Mouse (Mus musculus) heart, adult 8-10 months (tissue): ENCODE results near the gene Vmn2r61. TPM values are rescaled to one million over a fixed set of nuclear protein-coding genes. Genes with fewer than 3 reads are reported as not detected.

Experiments used
- DNase-seq: peaks from one replicate; pipeline ENCODE4 v3.0.0; 2022; ENCODE audit warnings: low spot score
- total RNA-seq, 4 experiments: library from RNA; stranded (reverse); gene quantifications; 2 replicates each; pipeline ENCODE4 v1.2.4; 2022

Vmn2r61 gene
- not detected for total RNA-seq

GRCm38 (mm10) chr7:42259753-42260152 lies at the start of gene Vmn2r61:
Gene Vmn2r61 (plus strand): TSS chr7:42260053.
- DNase-seq, result no peak

Other genes starting within 250 kb of the Vmn2r61 start
- gene Vmn2r59, start 201.0 kb upstream of the Vmn2r61 start, total RNA-seq, result not detected
- not detected for gene Vmn2r60, start 152.3 kb upstream of the Vmn2r61 start, total RNA-seq
- not detected for gene 4933421I07Rik, start 188.1 kb downstream of the Vmn2r61 start, total RNA-seq
- 1 to 10 TPM; 4.6 to 6.5 (median 4.9) TPM for gene Zfp141, start 245.7 kb downstream of the Vmn2r61 start, total RNA-seq